Mouse (Mus musculus) layer of hippocampus, postnatal 25 days (tissue): ENCODE results near the gene Ppp1r16b. TPM values are rescaled to one million over a fixed set of nuclear protein-coding genes. Genes with fewer than 3 reads are reported as not detected.

Experiments used
- DNase-seq, 2 experiments: peaks; one replicate each; pipeline ENCODE4 v3.0.0; 2022; ENCODE audit warnings: mixed read lengths in 2 of 2, low spot score in 1 of 2; ENCODE audit errors: extremely low spot score in 1 of 2
- microRNA-seq, 2 experiments: library from miRNA; unstranded; fragments of <30 nt; microRNA quantifications; one replicate each; pipeline ENCODE4 v1.2.0; 2021
- total RNA-seq, 2 experiments: library from RNA; stranded (reverse); gene quantifications; 2 replicates each; pipeline ENCODE4 v1.2.3; 2021

Gene Ppp1r16b
- total RNA-seq, 2 experiments from 2014 or later: 138 to 141 TPM

DNA sequence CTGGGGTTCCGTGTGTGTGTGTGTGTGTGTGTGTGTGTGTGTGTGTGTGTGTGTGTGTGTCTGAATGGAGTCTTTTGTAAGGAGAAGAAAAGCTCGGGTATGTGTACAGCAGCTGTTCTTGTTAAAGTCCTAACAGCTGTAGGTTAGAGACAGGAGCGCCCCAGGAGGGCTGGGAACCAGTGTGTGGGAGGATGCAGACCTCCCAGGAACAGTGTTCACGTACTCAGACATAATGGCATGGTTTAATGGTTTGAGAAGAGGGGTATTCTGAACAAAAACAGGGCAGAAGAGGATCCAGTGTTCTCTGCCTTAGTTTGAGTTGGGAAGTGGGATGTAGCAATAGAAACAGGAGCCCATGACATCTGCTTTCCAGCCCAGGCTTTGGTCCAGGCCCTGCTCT is 134.1 kb downstream of the Ppp1r16b start:
- DNase-seq: no peak

DNA sequence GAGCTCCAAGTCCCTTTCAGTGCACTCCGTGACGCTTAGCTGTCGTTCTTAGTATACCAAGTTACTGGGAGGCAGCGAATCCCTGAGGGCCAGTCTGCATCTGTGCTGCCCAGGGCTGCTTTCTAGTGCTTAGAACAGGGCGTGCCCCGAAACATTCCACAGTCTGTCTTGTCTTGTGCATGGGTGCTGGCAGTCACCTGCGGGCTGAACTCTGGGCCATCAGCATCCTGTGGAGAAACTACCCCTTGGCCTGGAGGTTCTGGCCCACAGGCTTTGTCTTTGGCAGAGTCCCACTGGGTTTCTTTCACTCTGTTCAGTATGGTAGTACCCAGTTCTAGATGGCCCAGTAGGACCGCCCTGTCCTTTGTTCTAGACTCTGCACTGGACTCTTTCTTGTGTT is 135.6 kb downstream of the Ppp1r16b start:
- DNase-seq: no peak

DNA sequence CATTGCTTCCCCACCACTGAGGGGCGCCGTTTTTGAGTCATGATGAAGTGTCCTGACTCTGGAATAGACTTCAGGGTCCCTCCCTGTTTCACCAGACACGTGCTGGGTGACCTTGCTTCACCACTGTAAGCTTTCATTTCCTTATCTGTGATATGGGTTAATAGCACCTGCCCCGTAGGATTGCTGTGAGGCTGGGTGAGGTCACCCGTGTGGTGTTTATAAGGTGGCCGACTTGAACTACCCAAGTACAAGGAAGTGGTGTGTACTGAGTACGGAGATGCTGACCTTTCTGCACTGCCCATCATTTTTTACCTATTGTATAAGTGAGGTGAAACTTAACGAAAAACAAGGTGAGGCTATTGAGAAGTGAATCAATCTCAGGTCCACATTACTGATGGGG is 138.4 kb downstream of the Ppp1r16b start:
- no peak for DNase-seq

DNA sequence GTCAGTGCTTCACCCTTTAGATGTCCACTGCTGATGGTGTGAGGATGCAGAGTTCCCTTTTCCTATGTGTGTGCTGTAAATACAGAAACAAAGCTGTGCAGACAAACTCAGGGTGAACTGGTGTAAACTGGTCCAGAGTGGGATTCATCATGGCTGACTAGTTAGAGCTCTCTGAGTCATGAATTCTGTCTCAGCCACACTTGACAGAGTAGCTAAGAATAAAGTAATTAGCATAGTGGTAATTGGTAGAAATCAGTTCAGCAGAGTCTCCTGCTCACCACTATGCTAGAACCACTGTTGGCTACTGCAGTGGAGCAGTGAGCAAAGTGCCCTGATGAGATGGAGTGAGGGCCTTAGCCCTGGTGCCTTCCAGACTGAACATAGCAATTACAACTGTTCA is 150.5 kb downstream of the Ppp1r16b start:
- no peak for DNase-seq

Small RNAs within 50 kb of the gene (microRNA-seq; reads per million reads assigned to microRNA genes)
- 0 reads per million in 2 experiments for gene Gm26141
- gene Mir3474: 3.5 to 3.8 reads per million in 2 experiments

Other genes with a start within 250 kb of the Ppp1r16b start
- not detected for gene Adig, start 162.8 kb upstream of the Ppp1r16b start, total RNA-seq
- not detected for gene Arhgap40, start 152.6 kb upstream of the Ppp1r16b start, total RNA-seq
- gene Slc32a1, start 54.6 kb upstream of the Ppp1r16b start, total RNA-seq: 10 to 100 TPM; 68.3 to 77.6 TPM
- 10 to 100 TPM; 10.0 to 10.2 TPM for gene Actr5, start 40.5 kb upstream of the Ppp1r16b start, total RNA-seq
- 1 to 10 TPM; 5.2 to 6.5 TPM for gene Fam83d, start 102.7 kb downstream of the Ppp1r16b start, total RNA-seq
- gene Dhx35, start 129.4 kb downstream of the Ppp1r16b start, total RNA-seq: 10 to 100 TPM; 16.1 to 22.0 TPM